Mouse (Mus musculus) MEL (cell line): ENCODE data around the gene Aco1. TPM values are rescaled to one million over a fixed set of nuclear protein-coding genes. Genes with fewer than 3 reads are reported as not detected.

Experiments
- DNase-seq: peaks from one replicate; pipeline ENCODE4 v3.0.0; 2011; ENCODE audit warnings: low read depth, low spot score
- H3K27ac ChIP-seq: 2 replicates; pipeline ENCODE4 v1.5.1; 2012; ENCODE audit warnings: low read depth, mild to moderate bottlenecking, control low read depth, low read length, moderate library complexity; ENCODE audit not compliant: control insufficient read depth
- H3K27me3 ChIP-seq, 2 experiments: fragments of 150-350 bp in 1 of 2; sonication (generic) in 1 of 2; 2 replicates each; pipeline ENCODE4 v1.6.1; 2012; ENCODE audit warnings: low read length in 2 of 2, mild to moderate bottlenecking in 2 of 2, improper control_type of control experiment in 1 of 2, moderate library complexity in 1 of 2; ENCODE audit not compliant: insufficient read depth in 2 of 2, control insufficient read depth in 1 of 2
- H3K36me3 ChIP-seq, 2 experiments: 2 replicates each; pipeline ENCODE4 v1.6.1; 2012 to 2014; ENCODE audit warnings: low read length in 2 of 2, improper control_type of control experiment in 1 of 2, inconsistent platforms in 1 of 2, mild to moderate bottlenecking in 1 of 2; ENCODE audit not compliant: insufficient read depth in 2 of 2, control insufficient read depth in 1 of 2
- H3K4me1 ChIP-seq, 2 experiments: fragments of 150-350 bp in 1 of 2; sonication (generic) in 1 of 2; 2 replicates each; pipeline ENCODE4 v1.6.1; 2012; ENCODE audit warnings: low read length in 2 of 2, improper control_type of control experiment in 1 of 2, mild to moderate bottlenecking in 1 of 2; ENCODE audit not compliant: insufficient read depth in 2 of 2, control insufficient read depth in 1 of 2
- H3K4me3 ChIP-seq, 2 experiments: fragments of 150-350 bp in 1 of 2; sonication (generic) in 1 of 2; 2 replicates each; pipeline ENCODE4 v1.5.1; 2012; ENCODE audit warnings: low read depth in 2 of 2, low read length in 2 of 2, mild to moderate bottlenecking in 2 of 2, moderate library complexity in 2 of 2, control low read depth in 1 of 2, improper control_type of control experiment in 1 of 2; ENCODE audit not compliant: control insufficient read depth in 1 of 2, insufficient read depth in 1 of 2
- H3K79me2 ChIP-seq: 2 replicates; pipeline ENCODE4 v1.6.1; 2012; ENCODE audit warnings: mild to moderate bottlenecking, low read length, moderate library complexity; ENCODE audit not compliant: control insufficient read depth, poor library complexity, insufficient read depth
- H3K9ac ChIP-seq: 2 replicates; pipeline ENCODE4 v1.6.1; 2012; ENCODE audit warnings: low read depth, mild to moderate bottlenecking, control low read depth, low read length, moderate library complexity; ENCODE audit not compliant: control insufficient read depth, poor library complexity, severe bottlenecking
- H3K9me3 ChIP-seq: fragments of 150-350 bp; sonication (generic); replicated peaks from 2 replicates; pipeline ENCODE4 v1.6.1; 2012; ENCODE audit warnings: mild to moderate bottlenecking, low read length, improper control_type of control experiment, moderate library complexity; ENCODE audit not compliant: insufficient read depth
- BHLHE40 ChIP-seq: IDR thresholded peaks from 2 replicates; pipeline ENCODE4 v1.6.1; 2012; ENCODE audit warnings: low read depth, mild to moderate bottlenecking, inconsistent platforms, low read length, improper control_type of control experiment, borderline replicate concordance
- CHD1 ChIP-seq: IDR thresholded peaks from 2 replicates; pipeline ENCODE4 v1.6.1; 2012; ENCODE audit warnings: low read depth, mild to moderate bottlenecking, inconsistent platforms, low read length, improper control_type of control experiment
- CHD2 ChIP-seq: IDR thresholded peaks from 2 replicates; pipeline ENCODE4 v1.6.1; 2011; ENCODE audit warnings: low read length, improper control_type of control experiment
- CTCF ChIP-seq, 3 experiments: IDR thresholded peaks in 2 of 3; conservative IDR thresholded peaks in 1 of 3; 2 replicates each; pipeline ENCODE4 v1.5.1; 2011 to 2012; ENCODE audit warnings: low read length in 3 of 3, low read depth in 2 of 3, mild to moderate bottlenecking in 2 of 3, improper control_type of control experiment in 1 of 3, inconsistent platforms in 1 of 3, mixed read lengths in 1 of 3, moderate library complexity in 1 of 3; ENCODE audit not compliant: control insufficient read depth in 1 of 3, insufficient read depth in 1 of 3, poor library complexity in 1 of 3, severe bottlenecking in 1 of 3
- E2F4 ChIP-seq: IDR thresholded peaks from 2 replicates; pipeline ENCODE4 v1.6.1; 2011; ENCODE audit warnings: low read depth, low read length, improper control_type of control experiment, borderline replicate concordance
- ELF1 ChIP-seq: IDR thresholded peaks from 2 replicates; pipeline ENCODE4 v1.6.1; 2014; ENCODE audit warnings: low read depth, mild to moderate bottlenecking, inconsistent platforms, low read length, improper control_type of control experiment, moderate library complexity
- GABPA ChIP-seq: IDR thresholded peaks from 2 replicates; pipeline ENCODE4 v1.6.1; 2012; ENCODE audit warnings: low read depth, mild to moderate bottlenecking, inconsistent platforms, low read length, improper control_type of control experiment, moderate library complexity
- MAX ChIP-seq: IDR thresholded peaks from 2 replicates; pipeline ENCODE4 v1.6.1; 2011; ENCODE audit warnings: low read length, improper control_type of control experiment
- MYB ChIP-seq: IDR thresholded peaks from 2 replicates; pipeline ENCODE4 v1.6.1; 2011; ENCODE audit warnings: mild to moderate bottlenecking, low read depth, low read length, improper control_type of control experiment
- MYC ChIP-seq: IDR thresholded peaks from 2 replicates; pipeline ENCODE4 v1.6.1; 2011; ENCODE audit warnings: low read depth, mild to moderate bottlenecking, low read length, improper control_type of control experiment, moderate library complexity
- POLR2A ChIP-seq, 2 experiments: IDR thresholded peaks; 2 replicates each; pipeline ENCODE4 v1.6.1; 2011 to 2012; ENCODE audit warnings: low read length in 2 of 2, mild to moderate bottlenecking in 2 of 2, control low read depth in 1 of 2, improper control_type of control experiment in 1 of 2, low read depth in 1 of 2, moderate library complexity in 1 of 2; ENCODE audit not compliant: control insufficient read depth in 1 of 2, insufficient read depth in 1 of 2, poor library complexity in 1 of 2
- POLR2AphosphoS2 ChIP-seq: IDR thresholded peaks from 2 replicates; pipeline ENCODE4 v1.6.1; 2011; ENCODE audit warnings: low read length, improper control_type of control experiment
- POLR2AphosphoS5 ChIP-seq: IDR thresholded peaks from 2 replicates; pipeline ENCODE4 v1.6.1; 2012; ENCODE audit warnings: low read depth, borderline replicate concordance, mild to moderate bottlenecking, inconsistent platforms, low read length, moderate library complexity, mixed read lengths
- RAD21 ChIP-seq: IDR thresholded peaks from 2 replicates; pipeline ENCODE4 v1.6.1; 2011; ENCODE audit warnings: mild to moderate bottlenecking, low read depth, low read length, improper control_type of control experiment
- RCOR1 ChIP-seq: IDR thresholded peaks from 2 replicates; pipeline ENCODE4 v1.6.1; 2012; ENCODE audit warnings: low read depth, mild to moderate bottlenecking, inconsistent platforms, low read length, improper control_type of control experiment
- SIN3A ChIP-seq: IDR thresholded peaks from 2 replicates; pipeline ENCODE4 v1.6.1; 2012; ENCODE audit warnings: low read length, improper control_type of control experiment, inconsistent platforms
- SMC3 ChIP-seq: IDR thresholded peaks from 2 replicates; pipeline ENCODE4 v1.6.1; 2011; ENCODE audit warnings: low read depth, low read length, improper control_type of control experiment
- TAL1 ChIP-seq: IDR thresholded peaks from 2 replicates; pipeline ENCODE4 v1.6.1; 2012; ENCODE audit warnings: mild to moderate bottlenecking, inconsistent platforms, low read length, moderate library complexity, mixed read lengths
- USF1 ChIP-seq: IDR thresholded peaks from 2 replicates; pipeline ENCODE4 v1.6.1; 2014; ENCODE audit warnings: low read depth, mild to moderate bottlenecking, inconsistent platforms, low read length, improper control_type of control experiment, moderate library complexity
- polyA plus RNA-seq, 2 experiments: library from polyadenylated mRNA; stranded (reverse) in 1 of 2; unstranded in 1 of 2; fragments of >175 nt in 1 of 2; fragments of >200 nt in 1 of 2; gene quantifications; 2 replicates each; pipeline versions ENCODE4 v1.2.1 to v1.2.4; 2012; ENCODE audit warnings: low replicate concordance in 2 of 2, low read depth in 1 of 2; ENCODE audit not compliant: insufficient read length in 2 of 2, insufficient read depth in 1 of 2, missing spikeins in 1 of 2
- total RNA-seq: library from RNA; depleted of rRNA; stranded (reverse); fragments of 300-350 nt; gene quantifications from 2 replicates; pipeline ENCODE4 v1.2.3, GENCODE M21; 2012

Gene Aco1
- total and polyA plus RNA-seq, 3 experiments = 28.7 to 33.6 TPM; not detected in 1

- no peaks in the 10 kb centered on the region for H3K27me3 ChIP-seq
- no peak overlapping the region for H3K4me3 ChIP-seq
- H3K9ac ChIP-seq = no peak overlapping the region
- no peaks in the 10 kb centered on the region for H3K9me3 ChIP-seq
- no peak for DNase-seq
- no peaks in the 10 kb centered on the region for H3K36me3 ChIP-seq
- H3K27ac ChIP-seq = no peak overlapping the region
- H3K4me1 ChIP-seq = peaks cover 0 to 2% of the 10 kb centered on the region in 2 experiments; a peak in 1 of 4 replicates
- TF ChIP-seq USF1 = no peak
- no peak for TF ChIP-seq SIN3A
- TF ChIP-seq E2F4 = no peak
- no peak for TF ChIP-seq BHLHE40
- no peak for TF ChIP-seq POLR2A (IDR thresholded peaks at IDR 0.05; ENCODE audit: control insufficient read depth in 1 of 2, insufficient read depth in 1 of 2, low read depth in 1 of 2, low read length in 2 of 2, poor library complexity in 1 of 2)
- TF ChIP-seq ELF1 = no peak
- TF ChIP-seq POLR2AphosphoS5 = no peak
- TF ChIP-seq CHD1 = no peak
- no peak for TF ChIP-seq RAD21
- TF ChIP-seq CHD2 = no peak
- TF ChIP-seq TAL1 = no peak
- TF ChIP-seq MYB = no peak
- no peak for TF ChIP-seq RCOR1
- no peak for TF ChIP-seq MYC
- TF ChIP-seq MAX = no peak
- no peak for TF ChIP-seq CTCF (IDR thresholded peaks at IDR 0.05 in 2 of 3, conservative IDR thresholded peaks at IDR 0.05 in 1 of 3; ENCODE audit: control insufficient read depth in 1 of 3, insufficient read depth in 1 of 3, low read depth in 2 of 3, low read length in 3 of 3, poor library complexity in 1 of 3, severe bottlenecking in 1 of 3)
- TF ChIP-seq POLR2AphosphoS2 = no peak
- TF ChIP-seq SMC3 = no peak
- no peaks in the 10 kb centered on the region for H3K79me2 ChIP-seq
Observed at GRCm38 (mm10) chr4:40205231-40205903, 62.5 kb downstream of the Aco1 start.

GRCm38 (mm10) chr4:40207701-40208100 is 64.8 kb downstream of the Aco1 start:
- no peak overlapping the region for H3K9ac ChIP-seq
- no peaks in the 10 kb centered on the region for H3K36me3 ChIP-seq
- H3K27ac ChIP-seq = no peak overlapping the region
- TF ChIP-seq CHD2 (no peak), GABPA (no peak)
- no peaks in the 10 kb centered on the region for H3K27me3 ChIP-seq
- H3K4me1 ChIP-seq = no peaks in the 10 kb centered on the region
- DNase-seq = no peak
- no peaks in the 10 kb centered on the region for H3K79me2 ChIP-seq
- H3K9me3 ChIP-seq = no peaks in the 10 kb centered on the region
- H3K4me3 ChIP-seq = no peak overlapping the region
